Mouse (Mus musculus) liver, adult 2 months (tissue): Measurements from ENCODE around the gene 4930426L09Rik. TPM values are rescaled to one million over a fixed set of nuclear protein-coding genes. Genes with fewer than 3 reads are reported as not detected.

Experiments
- DNase-seq: peaks from one replicate; pipeline ENCODE4 v3.0.0-alpha.2; 2011; ENCODE audit warnings: low read depth, low spot score; ENCODE audit errors: extremely low read depth
- H3K27ac ChIP-seq: fragments of 200-500 bp; replicated peaks from 2 replicates; pipeline ENCODE4 v1.5.1; 2012; ENCODE audit warnings: low read depth, mild to moderate bottlenecking, control low read depth, inconsistent platforms, low read length; ENCODE audit not compliant: insufficient read depth
- H3K27me3 ChIP-seq: fragments of 200-500 bp; 2 replicates; pipeline ENCODE4 v1.6.1; 2012; ENCODE audit warnings: mild to moderate bottlenecking, moderate library complexity, low read length, inconsistent platforms; ENCODE audit not compliant: control insufficient read depth, insufficient read depth
- H3K36me3 ChIP-seq: fragments of 200-500 bp; 2 replicates; pipeline ENCODE4 v1.6.1; 2012; ENCODE audit warnings: low read length, inconsistent platforms; ENCODE audit not compliant: control insufficient read depth, insufficient read depth
- H3K4me1 ChIP-seq: fragments of 200-500 bp; 2 replicates; pipeline ENCODE4 v1.6.1; 2011; ENCODE audit warnings: low read length; ENCODE audit not compliant: control insufficient read depth, insufficient read depth
- H3K4me3 ChIP-seq: fragments of 200-500 bp; 2 replicates; pipeline ENCODE4 v1.5.1; 2011; ENCODE audit warnings: low read depth, mild to moderate bottlenecking, control low read depth, low read length, moderate library complexity; ENCODE audit not compliant: insufficient read depth
- H3K79me2 ChIP-seq: fragments of 200-500 bp; 2 replicates; pipeline ENCODE4 v1.6.1; 2012; ENCODE audit warnings: inconsistent platforms, mild to moderate bottlenecking, low read length, moderate library complexity; ENCODE audit not compliant: control insufficient read depth, insufficient read depth
- H3K9ac ChIP-seq: fragments of 200-500 bp; 2 replicates; pipeline ENCODE4 v1.6.1; 2012; ENCODE audit warnings: low read depth, mild to moderate bottlenecking, control low read depth, inconsistent platforms, low read length
- CTCF ChIP-seq: fragments of 200-500 bp; IDR thresholded peaks from 2 replicates; pipeline ENCODE4 v1.5.1; 2011; ENCODE audit warnings: low read depth, low read length, control low read depth
- POLR2A ChIP-seq: fragments of 200-500 bp; IDR thresholded peaks from 2 replicates; pipeline ENCODE4 v1.6.1; 2011; ENCODE audit warnings: low read length, control low read depth; ENCODE audit not compliant: insufficient read depth; ENCODE audit errors: extremely low read depth
- WGBS: fragments of 180-500 bp; shearing (Covaris S2); methylation state at CpG from one replicate; pipeline ENCODE4 v1.1.7; 2018; 5-methylcytosine and 5-hydroxymethylcytosine counted together
- polyA plus RNA-seq: library from polyadenylated mRNA; depleted of rRNA; stranded (reverse); fragments of >200 nt; gene quantifications from 2 replicates; pipeline ENCODE4 v1.2.3, GENCODE M21; 2012; rRNA removed
- total RNA-seq: library from RNA; depleted of rRNA; stranded (reverse); fragments of >200 nt; gene quantifications from 2 replicates; pipeline ENCODE4 v1.2.3, GENCODE M21; 2014; rRNA removed

Gene 4930426L09Rik
- total RNA-seq (not detected in 2 replicates), polyA plus RNA-seq (0.10 and 0.11 TPM in 2 replicates)

- H3K27me3 ChIP-seq: peaks cover 7% of the 10 kb centered on the region
- WGBS: under 1% methylated on average over 66 of the region's 66 CpGs
- no peaks in the 10 kb centered on the region for H3K36me3 ChIP-seq
- H3K4me3 ChIP-seq: peak within 1 kb of the TSS; percentile 99
- peak within 1 kb of the TSS; percentile 92 for H3K27ac ChIP-seq
- no peaks in the 10 kb centered on the region; the same call in 1 of the 2 replicates for H3K4me1 ChIP-seq
- no peaks in the 10 kb centered on the region; the same call in 1 of the 2 replicates for H3K79me2 ChIP-seq
- H3K9ac ChIP-seq: peak within 1 kb of the TSS; percentile 86
- no peak for DNase-seq
- TF ChIP-seq POLR2A (0 out of 2 replicates have a peak, but pooled peaks have one; percentile 37), CTCF (no peak)
Measured at GRCm38 (mm10) chr2:18998054-18998478, at the start of gene 4930426L09Rik, which contains the start of gene Pip4k2a. Gene 4930426L09Rik (plus strand): TSS chr2:18998343. Gene Pip4k2a (minus strand): TSS chr2:18998126.

- no peak overlapping the region for H3K27ac ChIP-seq
- no peak overlapping the region for H3K9ac ChIP-seq
- H3K4me3 ChIP-seq: no peak overlapping the region
- no peaks in the 10 kb centered on the region; the same call in none of the 2 replicates for H3K4me1 ChIP-seq
- DNase-seq: no peak
- TF ChIP-seq POLR2A (no peak), CTCF (no peak)
- H3K27me3 ChIP-seq: no peaks in the 10 kb centered on the region
- no peaks in the 10 kb centered on the region for H3K36me3 ChIP-seq
- H3K79me2 ChIP-seq: no peaks in the 10 kb centered on the region; the same call in 1 of the 2 replicates
- 71% methylated on average over 7 of the region's 7 CpGs for WGBS
Measured at GRCm38 (mm10) chr2:18948741-18949140, 49.4 kb upstream of the 4930426L09Rik start.

DNA sequence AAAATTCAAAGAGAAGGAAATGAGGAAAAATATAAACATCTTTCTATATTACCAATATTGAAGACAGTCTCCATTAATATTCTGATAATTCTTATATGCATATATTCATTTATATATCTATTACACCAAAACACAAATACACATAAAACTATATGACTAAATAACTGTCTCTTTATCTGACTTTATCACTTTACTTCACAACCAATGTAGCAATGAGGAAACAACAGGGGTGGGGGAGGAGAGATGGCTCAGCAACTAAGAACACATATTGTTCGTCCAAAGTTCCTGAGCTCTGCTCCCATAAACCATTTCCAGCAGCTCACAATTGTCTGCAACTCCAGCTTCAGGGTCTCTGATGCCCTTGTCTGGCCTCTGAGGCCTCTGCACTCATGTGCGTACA is 47.4 kb upstream of the 4930426L09Rik start:
- Histone ChIP-seq H3K27ac (no peak overlapping the region), H3K79me2 (no peaks in the 10 kb centered on the region; the same call in 1 of the 2 replicates), H3K27me3 (no peaks in the 10 kb centered on the region), H3K4me3 (no peak overlapping the region), H3K36me3 (no peaks in the 10 kb centered on the region), H3K9ac (no peak overlapping the region), H3K4me1 (no peaks in the 10 kb centered on the region; the same call in none of the 2 replicates)
- no peak for DNase-seq
- TF ChIP-seq POLR2A (no peak), CTCF (no peak)
- 72% methylated on average over 2 of the region's 2 CpGs for whole genome bisulfite sequencing

DNA sequence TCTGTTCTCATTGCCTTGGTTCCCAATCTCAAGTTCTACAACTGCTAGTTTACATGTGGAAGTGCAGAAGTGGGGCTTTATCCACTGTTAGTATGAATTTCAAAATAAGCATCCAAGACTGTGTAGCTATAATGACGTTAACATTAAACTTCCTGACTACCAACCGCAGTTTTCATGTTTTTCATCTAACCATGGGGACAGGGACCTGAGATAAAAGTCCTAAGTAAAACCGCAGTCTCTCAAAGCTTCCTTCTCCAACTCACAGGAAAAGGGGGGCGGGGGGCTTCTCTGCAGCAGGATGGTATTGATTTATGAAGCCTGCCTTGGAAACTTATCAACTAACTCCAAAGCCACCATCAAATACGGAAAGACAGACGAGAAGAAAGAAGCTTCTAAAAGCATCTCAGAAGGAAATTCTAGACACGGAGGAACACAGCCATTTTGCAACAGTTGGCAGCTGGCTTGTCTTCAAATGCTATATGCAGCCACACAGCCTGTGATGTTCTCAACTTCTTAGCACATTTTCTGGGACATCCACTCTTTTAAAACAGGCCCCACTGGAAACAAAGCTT is 46.0 kb upstream of the 4930426L09Rik start:
- no peak for TF ChIP-seq CTCF
- no peak for TF ChIP-seq POLR2A
- H3K4me3 ChIP-seq: no peak overlapping the region
- no peaks in the 10 kb centered on the region; the same call in 1 of the 2 replicates for H3K79me2 ChIP-seq
- no peaks in the 10 kb centered on the region for H3K27me3 ChIP-seq
- no peaks in the 10 kb centered on the region for H3K36me3 ChIP-seq
- H3K4me1 ChIP-seq: no peaks in the 10 kb centered on the region; the same call in none of the 2 replicates
- DNase-seq: no peak
- no peak overlapping the region for H3K27ac ChIP-seq
- WGBS: 44% methylated on average over 7 of the region's 7 CpGs
- H3K9ac ChIP-seq: no peak overlapping the region

- Histone ChIP-seq H3K9ac (no peak overlapping the region), H3K27ac (no peak overlapping the region)
Measured at GRCm38 (mm10) chr2:18954422-18954821, 43.7 kb upstream of the 4930426L09Rik start.

DNA sequence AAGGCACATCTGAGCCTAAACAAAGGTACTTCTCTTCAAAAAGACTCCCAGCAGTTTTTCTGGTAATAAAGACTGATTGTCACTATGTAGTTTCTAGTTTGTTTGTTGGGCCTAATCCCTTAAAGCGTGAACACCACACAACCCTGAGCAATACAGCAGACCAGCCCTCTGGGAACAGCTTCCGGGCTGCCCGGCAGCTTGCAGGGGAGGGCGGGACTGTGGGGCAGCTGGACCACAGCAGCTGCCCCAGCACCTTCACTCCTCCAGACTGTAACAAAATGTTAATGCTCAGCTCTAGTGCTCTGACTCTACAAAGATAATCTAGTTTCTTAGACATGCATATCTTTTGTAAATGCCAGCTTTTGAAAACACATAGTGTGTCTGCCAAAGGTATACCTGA is 43.1 kb upstream of the 4930426L09Rik start:
- Histone ChIP-seq H3K27me3 (no peaks in the 10 kb centered on the region), H3K27ac (no peak overlapping the region), H3K4me3 (no peak overlapping the region), H3K4me1 (peaks cover 4% of the 10 kb centered on the region), H3K79me2 (no peaks in the 10 kb centered on the region; the same call in 1 of the 2 replicates), H3K36me3 (no peaks in the 10 kb centered on the region), H3K9ac (no peak overlapping the region)
- 73% methylated on average over 4 of the region's 4 CpGs for WGBS
- no peak for TF ChIP-seq POLR2A
- TF ChIP-seq CTCF: no peak
- DNase-seq: no peak

More at GRCm38 (mm10) chr2:18954422-18954821, 43.7 kb upstream of the 4930426L09Rik start:
- DNase-seq: no peak
- Histone ChIP-seq H3K27me3 (no peaks in the 10 kb centered on the region), H3K79me2 (no peaks in the 10 kb centered on the region; the same call in 1 of the 2 replicates), H3K4me3 (no peak overlapping the region), H3K4me1 (peaks cover 4% of the 10 kb centered on the region), H3K36me3 (no peaks in the 10 kb centered on the region)
- TF ChIP-seq POLR2A (no peak), CTCF (no peak)
- WGBS: 71% methylated on average over 4 of the region's 4 CpGs
